Mouse (Mus musculus) gastrocnemius, postnatal 4 days (tissue): ENCODE results near the gene Chst14. TPM values are rescaled to one million over a fixed set of nuclear protein-coding genes. Genes with fewer than 3 reads are reported as not detected.
A peak's percentile ranks its signal among the peaks of the same experiment; 100 is the strongest.

Source experiments
- DNase-seq, 2 experiments: peaks; one replicate each; pipeline ENCODE4 v3.0.0; 2021 to 2022; ENCODE audit warnings: low spot score in 2 of 2, mixed read lengths in 2 of 2
- total RNA-seq, 2 experiments: library from RNA; stranded (reverse); gene quantifications; 2 replicates each; pipeline ENCODE4 v1.2.3; 2021

Chst14 gene
- total RNA-seq, 2 experiments from 2014 or later, result 19.5 to 19.7 TPM

GRCm38 (mm10) chr2:118963007-118963675 lies 36.8 kb downstream of the Chst14 start:
- DNase-seq, result no peak

DNA sequence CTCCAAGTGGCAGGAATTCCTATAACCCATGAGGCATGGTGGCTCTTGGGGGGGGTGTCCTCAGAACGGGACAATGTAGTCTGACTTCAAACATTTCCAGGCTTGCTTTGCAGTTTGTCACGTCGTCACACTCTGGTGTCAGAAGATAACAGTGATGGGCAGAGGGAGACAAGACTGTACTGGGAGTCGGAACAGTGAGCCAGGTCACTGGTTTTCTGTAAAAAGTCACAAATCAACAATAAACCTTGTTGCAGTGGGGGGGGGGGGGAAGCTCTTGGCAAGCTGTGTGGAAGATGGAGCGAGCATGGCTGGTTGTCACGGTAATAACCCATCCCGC lies 37.3 kb downstream of the Chst14 start:
- DNase-seq, result no peak

DNA sequence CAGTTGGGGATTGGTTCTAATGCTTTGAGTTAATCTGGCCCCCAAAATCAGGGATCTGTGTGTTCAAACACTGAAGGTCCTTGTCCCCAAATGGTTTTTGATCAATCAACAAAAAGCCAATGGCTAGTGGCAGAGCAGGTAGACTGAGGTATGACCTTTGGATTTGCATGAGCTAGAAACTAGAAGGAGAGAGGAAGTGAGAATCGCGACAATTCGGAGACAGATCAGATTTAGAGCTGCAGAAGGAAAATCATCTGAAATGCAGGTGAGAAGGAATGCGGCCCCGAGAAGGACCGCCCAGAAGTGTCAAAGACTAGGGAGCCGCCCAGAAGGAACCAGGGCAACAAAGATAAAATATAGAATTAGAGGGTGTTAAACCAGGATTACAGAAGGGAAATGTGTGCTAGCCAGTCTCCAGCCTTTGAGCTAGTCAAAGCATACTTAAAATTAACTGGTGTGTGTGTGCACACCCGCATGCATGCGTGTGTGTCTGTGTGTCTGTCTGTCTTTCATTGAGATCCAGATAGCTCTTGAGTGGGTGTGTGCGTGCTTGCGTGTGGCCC lies 43.4 kb downstream of the Chst14 start:
- no peak for DNase-seq

- DNase-seq, result no peak
Measured at GRCm38 (mm10) chr2:118972048-118972447, 45.8 kb downstream of the Chst14 start.

DNA sequence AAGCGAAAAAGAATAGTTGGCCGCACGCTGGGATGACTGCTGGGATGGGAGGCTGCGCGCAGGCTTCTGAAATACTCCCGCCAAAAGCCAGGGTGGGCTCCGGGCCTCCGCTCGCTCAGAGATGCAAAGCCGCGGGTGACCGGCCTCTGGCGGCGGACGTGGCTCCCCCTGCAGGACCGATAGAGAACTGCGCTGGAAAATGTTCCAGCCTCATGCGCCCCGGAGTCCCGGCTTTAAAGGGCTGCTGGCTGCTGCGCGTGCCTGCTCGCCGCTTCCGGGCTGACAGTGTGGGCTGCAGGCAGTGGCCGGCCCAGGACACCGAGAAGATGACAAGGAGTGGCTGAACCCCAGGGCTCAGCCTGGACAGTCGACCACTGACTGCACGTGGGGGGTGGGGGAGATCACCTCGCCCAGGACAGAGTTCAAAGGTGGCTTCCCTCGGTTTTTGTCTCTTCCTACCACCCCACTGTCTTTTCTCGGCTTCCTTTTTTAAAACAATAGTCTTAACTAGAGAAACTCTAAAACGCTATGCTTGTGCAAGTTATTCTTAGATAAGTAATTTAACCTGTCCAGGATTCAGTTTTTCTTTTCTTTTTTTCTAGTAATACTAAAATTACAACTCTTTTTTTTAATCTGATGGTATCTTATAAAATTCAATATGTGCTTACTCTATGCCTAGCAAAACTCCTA lies 46.5 kb downstream of the Chst14 start:
- DNase-seq, result peak; percentile 79 to 84

GRCm38 (mm10) chr2:118975855-118976254 lies 49.6 kb downstream of the Chst14 start:
- DNase-seq, result no peak

GRCm38 (mm10) chr2:118976282-118976929 lies 50.1 kb downstream of the Chst14 start:
- DNase-seq, result peak; percentile 77 to 87

DNA sequence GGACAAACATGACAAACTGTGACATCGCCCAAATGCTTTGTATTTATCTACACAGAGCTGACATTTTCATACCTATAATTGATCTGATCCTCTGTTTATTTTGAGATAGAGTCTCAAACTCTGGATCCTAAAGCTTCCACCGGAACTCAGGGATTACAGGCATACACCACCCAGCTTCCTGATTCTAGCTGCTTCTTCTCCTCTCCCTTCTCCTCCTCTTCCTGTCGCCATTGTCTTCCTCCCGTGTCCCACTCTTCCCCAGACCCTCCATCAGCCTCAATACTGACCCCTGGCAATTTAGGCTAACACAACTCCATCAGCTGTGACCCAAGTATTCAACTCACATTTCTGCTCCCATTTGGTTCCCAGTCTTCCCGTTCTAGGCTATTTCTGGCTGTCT lies 50.6 kb downstream of the Chst14 start:
- DNase-seq, result no peak

DNA sequence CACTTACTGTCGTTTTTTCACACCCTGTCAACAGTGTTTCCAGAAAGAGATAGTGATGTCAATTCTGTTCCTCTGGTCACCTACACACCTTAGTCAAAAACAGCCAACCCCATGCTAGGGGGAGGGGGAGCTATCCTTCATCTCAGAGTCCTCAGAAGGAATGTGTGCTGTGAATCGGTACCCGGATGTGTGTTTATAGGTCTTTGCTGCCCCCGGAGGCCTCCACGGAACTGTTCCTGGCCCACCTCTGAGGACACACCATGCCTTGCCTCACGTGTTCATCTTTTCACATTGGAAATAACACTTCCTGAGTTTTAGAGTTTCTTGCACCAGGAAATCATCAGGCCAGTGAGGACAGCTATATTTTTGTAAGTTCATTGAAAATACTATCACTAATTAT lies 51.8 kb downstream of the Chst14 start:
- DNase-seq, result no peak

Other genes with a start within 250 kb of the Chst14 start
- under 1 TPM in 1 of 2 experiments, not detected in 1; 0.08 TPM for gene Ankrd63, start 222.5 kb upstream of the Chst14 start, total RNA-seq
- gene Plcb2, start 198.1 kb upstream of the Chst14 start, total RNA-seq, result 1 to 10 TPM; 1.1 to 1.3 TPM
- 10 to 100 TPM in 1 of 2 experiments, 1 to 10 TPM in 1; 9.5 to 11.5 TPM for gene Inafm2, start 180.7 kb upstream of the Chst14 start, total RNA-seq
- 10 to 100 TPM; 11.0 to 12.8 TPM for gene Ccdc9b, start 163.8 kb upstream of the Chst14 start, total RNA-seq
- not detected for gene Phgr1, start 153.7 kb upstream of the Chst14 start, total RNA-seq
- gene Disp2, start 146.8 kb upstream of the Chst14 start, total RNA-seq, result under 1 TPM; 0.13 to 0.15 TPM
- 10 to 100 TPM; 18.5 to 23.0 TPM for gene Knstrn, start 112.5 kb upstream of the Chst14 start, total RNA-seq
- 10 to 100 TPM; 71.4 to 74.5 TPM for gene Ivd, start 64.5 kb upstream of the Chst14 start, total RNA-seq
- 10 to 100 TPM; 15.2 to 15.4 TPM for gene Bahd1, start 26.1 kb upstream of the Chst14 start, total RNA-seq
- 10 to 100 TPM; 11.2 to 12.9 TPM for gene Ccdc32, start 102.9 kb downstream of the Chst14 start, total RNA-seq
- gene Rpusd2, start 108.3 kb downstream of the Chst14 start, total RNA-seq, result 1 to 10 TPM; 5.8 to 6.3 TPM
- gene Knl1, start 120.6 kb downstream of the Chst14 start, total RNA-seq, result 10 to 100 TPM; 10.4 to 12.2 TPM
- 10 to 100 TPM in 1 of 2 experiments, 1 to 10 TPM in 1; 8.4 to 10.4 TPM for gene Rad51, start 186.3 kb downstream of the Chst14 start, total RNA-seq
- 10 to 100 TPM; 12.6 to 13.7 TPM for gene Rmdn3, start 230.5 kb downstream of the Chst14 start, total RNA-seq
- gene Gchfr, start 241.3 kb downstream of the Chst14 start, total RNA-seq, result 1 to 10 TPM; 1.2 to 1.5 TPM
- gene Gm14137, start 248.0 kb downstream of the Chst14 start, total RNA-seq, result under 1 TPM in 1 of 2 experiments, not detected in 1; 0.10 TPM